Mouse (Mus musculus): ENCODE measurements around the gene Mlf2. TPM values are rescaled to one million over a fixed set of nuclear protein-coding genes. Genes with fewer than 3 reads are reported as not detected.
A peak's percentile ranks its signal among the peaks of the same experiment; 100 is the strongest.

Mlf2 gene
- polyA plus RNA-seq, 1 experiment from 2014 or later: 402 TPM

DNA sequence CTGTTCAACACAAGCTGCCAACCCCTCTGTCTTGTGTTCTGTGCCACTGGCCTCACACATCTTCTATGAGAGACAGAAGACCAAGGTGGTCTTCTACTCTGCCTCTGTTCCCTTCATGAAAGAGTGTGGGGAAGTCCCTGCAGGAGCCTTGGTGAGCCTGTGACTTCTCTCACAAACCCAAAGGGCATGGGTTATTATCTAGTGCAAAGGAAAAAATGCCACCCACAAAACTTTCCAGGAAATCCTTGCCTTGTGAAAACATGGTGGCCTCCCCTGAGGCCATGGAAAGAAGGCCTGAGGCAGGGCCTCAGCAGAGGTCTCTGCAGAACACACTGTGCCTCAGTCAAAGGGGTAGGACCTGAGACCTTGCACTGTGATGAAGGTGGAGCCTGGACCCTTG lies 29.3 kb upstream of the Mlf2 start:
- DNase-seq (ENCODE audit: low spot score): no peak
- H3K27me3 ChIP-seq (ENCODE audit: insufficient read depth, poor library complexity, severe bottlenecking): no peaks in the 10 kb centered on the region
- no peak overlapping the region for H3K27ac ChIP-seq
- H3K4me3 ChIP-seq: no peak overlapping the region
- no peaks in the 10 kb centered on the region for H3K9me3 ChIP-seq
- peaks cover 24% of the 10 kb centered on the region for H3K4me1 ChIP-seq
- H3K36me3 ChIP-seq: no peaks in the 10 kb centered on the region

DNA sequence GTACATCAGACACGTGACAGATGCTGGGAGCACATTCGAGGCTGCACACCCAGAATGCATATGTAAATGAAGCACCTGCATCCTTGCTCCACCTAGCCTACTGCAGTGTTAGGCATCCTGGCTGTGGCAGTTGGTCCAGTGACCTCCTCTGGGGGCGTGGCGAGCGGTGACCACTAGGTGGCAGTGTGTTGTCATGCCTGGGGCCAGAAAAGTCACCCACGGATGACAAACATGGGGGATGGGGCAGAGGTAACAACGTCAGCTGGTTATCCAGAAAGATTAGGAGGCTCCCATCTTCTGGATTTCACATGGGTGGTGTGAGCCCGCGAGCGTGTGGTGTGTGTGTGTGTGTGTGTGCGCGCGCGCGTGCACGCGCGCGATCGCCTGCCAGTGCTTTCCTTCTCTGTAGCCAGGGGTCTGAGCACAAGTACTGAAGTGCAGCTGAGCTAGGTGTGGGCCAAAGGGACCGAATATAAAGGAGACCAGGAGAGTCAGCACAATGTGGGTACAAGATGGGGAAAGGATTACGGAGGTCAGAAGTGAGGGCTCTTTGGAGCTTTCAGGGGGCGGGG lies 27.5 kb upstream of the Mlf2 start:
- WGBS: under 1% methylated on average over 23 of the region's 23 CpGs
- Histone ChIP-seq H3K9me3 (no peaks in the 10 kb centered on the region), H3K4me1 (peaks cover 24% of the 10 kb centered on the region), H3K27ac (peak overlapping the region; percentile 95), H3K36me3 (no peaks in the 10 kb centered on the region), H3K4me3 (peak overlapping the region; percentile 67), H3K27me3 (ENCODE audit: insufficient read depth, poor library complexity, severe bottlenecking) (peaks cover 6% of the 10 kb centered on the region)
- DNase-seq (ENCODE audit: low spot score): peak; percentile 97

DNA sequence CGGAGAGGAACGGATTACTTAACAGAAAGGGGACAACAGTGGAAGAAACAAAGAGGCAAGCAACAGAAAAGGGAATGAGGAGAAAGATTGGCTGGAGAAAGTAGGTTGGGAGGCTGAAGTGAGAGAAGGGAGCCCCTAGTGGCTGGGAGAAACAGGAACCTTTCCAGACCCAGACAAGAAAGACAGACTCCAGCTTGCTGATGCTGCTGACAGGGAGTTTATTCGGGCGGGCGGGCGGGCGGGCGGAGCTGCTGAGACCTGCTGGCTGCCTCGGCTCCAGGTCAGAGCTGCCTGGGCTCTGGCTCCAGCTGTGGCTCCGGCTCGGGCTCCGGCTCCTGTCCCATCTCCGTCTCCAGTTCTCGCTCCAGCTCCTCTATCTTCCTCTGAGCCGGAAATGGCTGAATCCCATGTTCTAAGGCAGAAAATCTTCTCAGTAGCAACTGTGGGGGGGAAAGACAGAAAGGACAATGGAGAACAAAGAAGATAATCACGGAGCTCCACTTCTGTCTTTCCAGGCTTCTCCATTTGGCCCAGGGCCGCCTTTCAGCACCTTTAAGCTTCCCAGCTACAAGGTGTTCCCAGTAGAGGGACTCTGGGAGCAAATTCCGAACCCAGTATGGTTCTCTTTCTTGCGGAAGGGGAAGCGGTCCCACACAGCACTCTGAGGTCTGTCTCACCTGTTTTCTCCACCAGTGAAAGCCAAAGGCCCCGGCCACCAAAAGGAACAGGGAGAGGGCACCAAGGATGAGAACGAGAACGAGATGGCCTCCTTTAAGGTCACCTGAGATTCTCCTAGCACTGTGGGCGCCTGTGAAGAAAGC lies 26.8 kb upstream of the Mlf2 start:
- Histone ChIP-seq H3K27me3 (ENCODE audit: insufficient read depth, poor library complexity, severe bottlenecking) (peaks cover 13% of the 10 kb centered on the region), H3K36me3 (no peaks in the 10 kb centered on the region), H3K27ac (peak overlapping the region; percentile 95), H3K4me3 (peak overlapping the region; percentile 67), H3K4me1 (peaks cover 24% of the 10 kb centered on the region), H3K9me3 (no peaks in the 10 kb centered on the region)
- DNase-seq (ENCODE audit: low spot score): peak; percentile 93
- WGBS: 6% methylated on average over 24 of the region's 24 CpGs

DNA sequence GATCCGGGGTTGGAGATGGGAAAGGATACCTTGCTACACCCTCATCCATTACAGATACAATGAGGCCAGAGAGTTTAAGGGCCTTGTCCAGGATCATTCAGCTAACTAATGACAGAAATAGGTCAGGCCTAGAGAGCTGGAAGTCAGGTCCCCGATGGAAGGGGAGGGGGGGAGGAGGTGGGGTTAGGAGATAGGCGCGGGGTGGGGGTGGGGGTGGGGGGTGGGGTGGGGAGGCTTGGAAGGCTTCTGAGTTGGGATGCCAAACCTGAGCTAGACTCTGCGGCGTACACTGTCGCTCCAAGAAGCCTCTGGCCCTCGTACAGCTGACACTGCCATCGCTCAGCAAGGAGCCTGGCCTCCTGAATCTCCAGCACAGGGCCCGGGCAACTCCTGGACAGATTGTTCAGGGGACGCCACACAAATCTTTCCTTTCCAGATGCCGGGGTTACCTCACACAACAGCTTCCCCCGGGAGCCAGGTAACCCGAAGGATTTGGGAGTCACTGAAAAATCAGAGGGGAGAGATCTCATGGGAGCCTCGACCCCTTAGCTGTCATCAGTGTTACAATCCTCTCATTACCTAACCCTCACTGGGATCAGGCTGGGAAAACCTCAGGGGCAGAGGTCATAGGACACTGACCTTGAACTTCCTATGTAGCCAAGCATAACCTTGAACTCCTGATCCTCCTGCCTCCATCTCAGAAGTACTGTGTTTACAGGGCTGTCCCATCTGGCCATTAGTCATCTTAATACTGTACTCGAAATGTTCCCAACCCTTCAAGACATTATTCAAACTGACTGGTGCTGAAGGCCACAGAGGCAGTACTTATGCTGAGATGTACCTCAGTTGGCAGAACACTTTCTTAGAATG lies 26.0 kb upstream of the Mlf2 start:
- Histone ChIP-seq H3K9me3 (no peaks in the 10 kb centered on the region), H3K27ac (peak overlapping the region; percentile 95), H3K4me1 (peaks cover 33% of the 10 kb centered on the region), H3K4me3 (peak overlapping the region; percentile 67), H3K27me3 (ENCODE audit: insufficient read depth, poor library complexity, severe bottlenecking) (peaks cover 22% of the 10 kb centered on the region), H3K36me3 (no peaks in the 10 kb centered on the region)
- DNase-seq (ENCODE audit: low spot score): no peak
- 25% methylated on average over 16 of the region's 16 CpGs for WGBS

DNA sequence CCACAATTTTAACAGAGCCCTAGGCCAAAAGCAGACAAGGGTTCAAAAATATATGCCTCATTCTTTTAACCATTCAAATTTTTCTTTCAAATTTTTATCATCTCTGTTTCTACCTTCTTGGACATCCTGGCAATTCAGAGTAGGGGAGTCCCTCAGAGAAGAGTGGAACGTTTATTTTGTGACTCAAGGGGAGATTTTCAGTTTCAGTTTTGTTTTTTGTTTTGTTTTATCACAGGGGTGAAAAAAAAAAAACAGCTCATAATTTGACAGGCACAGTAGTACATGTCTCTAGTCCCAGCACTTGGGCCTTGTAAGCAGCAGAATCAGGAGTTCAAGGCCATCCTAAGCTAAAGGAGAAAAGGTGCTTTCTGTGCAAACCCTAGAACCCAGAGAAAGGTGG lies 23.4 kb upstream of the Mlf2 start:
- H3K9me3 ChIP-seq: no peaks in the 10 kb centered on the region
- H3K36me3 ChIP-seq: no peaks in the 10 kb centered on the region
- no peak overlapping the region for H3K27ac ChIP-seq
- H3K27me3 ChIP-seq (ENCODE audit: insufficient read depth, poor library complexity, severe bottlenecking): peaks cover 36% of the 10 kb centered on the region
- H3K4me1 ChIP-seq: peaks cover 43% of the 10 kb centered on the region
- no peak for DNase-seq (ENCODE audit: low spot score)
- no peak overlapping the region for H3K4me3 ChIP-seq
- WGBS: 77% methylated on average over 1 of the region's 1 CpGs

DNA sequence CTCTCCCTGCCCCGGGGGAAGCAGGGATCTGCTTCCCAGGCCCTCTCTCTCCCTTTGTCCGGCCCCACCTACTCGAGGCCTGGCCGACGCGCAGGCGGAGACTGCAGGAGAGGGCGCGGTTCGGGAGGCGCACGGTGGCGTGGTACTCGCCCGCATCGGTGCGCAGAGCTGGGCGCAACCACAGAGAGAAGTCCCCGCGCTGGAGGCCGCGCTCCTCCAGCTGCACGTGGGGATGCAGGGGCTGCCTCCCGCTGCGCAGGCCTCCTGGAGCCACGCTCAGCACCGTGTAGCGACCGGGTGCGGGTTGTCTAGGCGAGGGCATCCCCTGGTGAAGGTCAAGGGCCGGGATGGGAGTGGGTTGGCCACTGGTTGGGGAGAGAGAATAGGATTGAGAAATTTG lies 21.2 kb upstream of the Mlf2 start:
- WGBS: 3% methylated on average over 32 of the region's 32 CpGs
- Histone ChIP-seq H3K4me3 (peak overlapping the region; percentile 53), H3K27me3 (ENCODE audit: insufficient read depth, poor library complexity, severe bottlenecking) (peaks cover 44% of the 10 kb centered on the region), H3K27ac (peak overlapping the region; percentile 86), H3K9me3 (no peaks in the 10 kb centered on the region), H3K36me3 (peaks cover 21% of the 10 kb centered on the region), H3K4me1 (peaks cover 49% of the 10 kb centered on the region)
- no peak for DNase-seq (ENCODE audit: low spot score)

DNA sequence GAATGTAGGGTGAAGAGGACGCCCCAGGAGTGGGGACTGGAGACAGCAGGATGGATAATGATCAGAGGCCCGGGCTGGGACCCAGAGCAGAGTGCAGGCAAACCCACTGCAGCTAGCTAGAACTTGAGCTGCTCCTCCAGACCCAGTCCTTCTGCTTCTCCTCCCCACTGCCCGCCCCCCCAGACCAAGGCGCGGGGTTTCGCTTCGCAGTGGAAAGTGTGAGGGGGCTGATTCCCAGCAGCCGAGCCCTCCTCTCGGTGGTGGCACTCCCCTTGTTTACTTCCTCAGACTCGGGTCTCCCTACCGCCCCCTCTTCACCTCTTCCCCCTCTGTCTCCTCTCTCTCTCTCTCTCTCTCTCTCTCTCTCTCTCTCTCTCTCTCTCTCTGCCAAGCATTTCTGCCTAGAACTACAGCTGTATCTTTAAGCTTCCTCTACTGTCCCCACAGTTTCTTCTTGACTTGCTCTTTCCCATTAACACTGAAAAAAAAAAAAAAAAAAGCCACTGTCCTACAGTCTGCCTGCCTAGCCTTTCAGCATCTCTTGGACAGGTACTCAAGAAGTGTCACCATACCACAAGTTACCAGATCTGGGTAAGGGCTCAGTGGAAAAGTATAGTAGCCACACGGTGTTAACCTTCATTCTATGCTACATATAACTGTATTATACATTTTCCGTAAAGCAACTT lies 19.5 kb upstream of the Mlf2 start, which contains the start of gene Lag3:
Gene Lag3 (minus strand): TSS at position 173 of the 686 bp plus-strand sequence.
- DNase-seq (ENCODE audit: low spot score): no peak
- H3K4me1 ChIP-seq: peaks cover 59% of the 10 kb centered on the region
- H3K4me3 ChIP-seq: peak within 1 kb of the TSS; percentile 32
- H3K9me3 ChIP-seq: no peaks in the 10 kb centered on the region
- 15% methylated on average over 13 of the region's 13 CpGs for WGBS
- H3K27ac ChIP-seq: peak within 1 kb of the TSS; percentile 86
- H3K27me3 ChIP-seq (ENCODE audit: insufficient read depth, poor library complexity, severe bottlenecking): peaks cover 44% of the 10 kb centered on the region
- peaks cover 24% of the 10 kb centered on the region for H3K36me3 ChIP-seq

DNA sequence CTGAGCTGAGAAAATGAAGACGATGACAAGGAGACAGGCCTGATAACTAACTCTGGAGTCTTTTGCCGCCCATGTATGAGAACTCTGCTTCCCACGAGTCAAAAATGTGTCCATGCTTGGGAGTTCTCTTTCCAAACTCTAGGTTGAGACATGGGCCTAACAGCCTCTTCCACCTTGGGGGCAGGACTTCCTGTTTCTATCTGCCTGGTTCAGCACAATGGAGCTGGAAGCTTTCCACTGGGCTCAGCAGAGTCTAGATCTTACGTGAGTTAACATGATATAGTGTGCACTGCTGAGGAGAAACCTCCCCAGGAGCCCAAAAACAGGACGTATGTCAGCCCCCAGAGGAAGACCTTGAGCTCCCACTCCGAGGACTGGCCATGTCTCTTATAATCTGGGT lies 18.0 kb upstream of the Mlf2 start:
- H3K4me3 ChIP-seq: no peak overlapping the region
- no peak overlapping the region for H3K27ac ChIP-seq
- peaks cover 24% of the 10 kb centered on the region for H3K36me3 ChIP-seq
- no peaks in the 10 kb centered on the region for H3K9me3 ChIP-seq
- no peak for DNase-seq (ENCODE audit: low spot score)
- peaks cover 67% of the 10 kb centered on the region for H3K4me1 ChIP-seq
- H3K27me3 ChIP-seq (ENCODE audit: insufficient read depth, poor library complexity, severe bottlenecking): peaks cover 42% of the 10 kb centered on the region
- 65% methylated on average over 6 of the region's 6 CpGs for WGBS

DNA sequence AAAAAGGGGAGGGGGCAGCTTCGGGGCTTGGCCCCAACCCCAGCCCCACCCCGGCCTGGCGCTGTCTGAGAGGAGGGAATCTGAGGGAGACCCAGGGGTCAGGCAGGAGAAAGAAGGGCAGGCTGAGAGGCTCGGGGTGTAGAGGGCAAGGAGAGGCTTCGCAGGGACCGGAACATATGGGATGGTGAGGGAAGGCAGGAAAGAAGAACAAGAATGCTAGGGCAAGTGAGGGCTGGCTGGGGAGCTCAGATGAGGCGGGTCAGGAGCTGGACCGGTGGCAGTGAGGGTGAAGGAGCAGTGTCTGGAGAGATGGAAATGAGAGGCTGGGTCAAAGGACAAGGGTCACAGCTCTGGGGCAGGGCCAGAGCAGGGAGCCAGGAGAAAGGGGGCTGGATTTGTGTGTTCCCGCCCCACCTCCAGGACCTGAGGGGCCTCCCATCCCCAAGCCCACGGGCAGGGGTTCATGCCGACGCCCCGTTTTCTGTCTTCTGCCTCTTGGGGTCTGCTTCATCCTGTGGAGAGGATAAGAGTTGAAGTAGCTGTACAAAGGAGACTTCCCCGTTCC lies 17.4 kb upstream of the Mlf2 start:
- Histone ChIP-seq H3K4me1 (peaks cover 73% of the 10 kb centered on the region), H3K4me3 (no peak overlapping the region), H3K36me3 (peaks cover 24% of the 10 kb centered on the region), H3K27ac (peak overlapping the region; percentile 7; the same call in 1 of the 2 replicates), H3K27me3 (ENCODE audit: insufficient read depth, poor library complexity, severe bottlenecking) (peaks cover 36% of the 10 kb centered on the region), H3K9me3 (no peaks in the 10 kb centered on the region)
- WGBS: 72% methylated on average over 14 of the region's 14 CpGs
- DNase-seq (ENCODE audit: low spot score): no peak

DNA sequence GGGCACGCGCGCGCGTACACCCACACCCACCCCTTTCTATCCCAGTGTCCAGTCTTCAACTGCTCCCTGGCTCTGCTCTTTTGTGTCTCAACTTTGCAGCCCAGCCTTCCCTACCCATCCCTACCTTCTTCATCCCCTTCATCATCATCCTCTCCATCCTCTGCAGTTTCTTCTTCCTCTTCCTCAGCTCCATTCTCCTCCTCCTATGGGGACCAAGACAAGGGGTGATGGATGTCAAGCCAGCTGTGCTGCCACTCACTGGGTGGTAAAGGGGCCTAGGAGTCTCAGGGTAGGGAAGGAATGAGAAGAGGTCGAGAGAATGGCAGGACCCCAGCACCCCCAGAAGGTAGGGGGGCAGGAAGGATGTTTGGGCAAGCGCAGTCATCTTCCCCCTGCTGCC lies 16.7 kb upstream of the Mlf2 start:
- Histone ChIP-seq H3K27me3 (ENCODE audit: insufficient read depth, poor library complexity, severe bottlenecking) (peaks cover 29% of the 10 kb centered on the region), H3K4me1 (peaks cover 79% of the 10 kb centered on the region)

DNA sequence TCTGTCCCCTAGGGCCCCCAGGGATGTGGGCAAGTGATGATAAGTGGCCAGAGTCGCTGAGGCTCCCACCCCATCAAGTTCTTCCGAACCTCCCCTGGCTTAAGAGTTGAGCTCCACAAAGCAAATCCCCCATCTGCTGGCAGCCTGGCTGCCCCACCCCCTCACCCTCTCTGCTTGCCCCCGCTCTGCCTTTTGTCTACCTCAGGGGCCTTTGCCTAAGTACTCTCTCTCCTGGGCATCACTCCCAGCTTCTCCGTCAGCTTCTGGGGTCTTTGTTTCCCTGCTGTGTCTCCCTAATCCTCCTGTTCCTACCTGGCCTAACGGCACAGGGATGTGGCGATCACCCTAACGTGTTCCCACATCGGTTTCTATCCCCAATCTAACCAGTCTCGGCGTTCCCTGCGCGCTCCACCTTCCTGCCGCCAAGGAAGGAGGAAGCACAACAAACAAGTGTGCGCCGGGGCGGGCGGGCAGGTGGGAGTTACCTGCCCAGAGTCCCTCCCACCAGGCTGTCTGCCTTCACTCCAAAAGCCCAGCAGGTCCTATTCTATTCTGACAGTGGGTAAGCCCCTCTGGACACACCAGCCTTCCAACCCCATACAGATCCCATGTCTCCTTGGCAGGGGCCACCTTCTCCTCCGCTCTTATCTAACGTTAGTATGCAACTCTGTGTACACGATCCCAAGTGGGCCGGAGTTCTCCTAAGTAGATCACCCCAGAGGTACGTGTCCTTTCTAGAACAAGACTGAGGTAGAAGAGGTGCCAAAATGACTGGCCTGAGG lies 15.8 kb upstream of the Mlf2 start:
- peaks cover 24% of the 10 kb centered on the region for H3K36me3 ChIP-seq
- DNase-seq (ENCODE audit: low spot score): no peak
- 17% methylated on average over 22 of the region's 22 CpGs for WGBS
- H3K27ac ChIP-seq: peak overlapping the region; percentile 99
- H3K4me3 ChIP-seq: peak overlapping the region; percentile 97
- peaks cover 21% of the 10 kb centered on the region for H3K27me3 ChIP-seq (ENCODE audit: insufficient read depth, poor library complexity, severe bottlenecking)
- H3K4me1 ChIP-seq: peaks cover 77% of the 10 kb centered on the region
- H3K9me3 ChIP-seq: no peaks in the 10 kb centered on the region

More for the DNA sequence above, 16.7 kb upstream of the Mlf2 start:
- peaks cover 24% of the 10 kb centered on the region for H3K36me3 ChIP-seq
- no peak overlapping the region for H3K4me3 ChIP-seq
- H3K27ac ChIP-seq: 0 out of 2 replicates have a peak overlapping the region, but pooled peaks have one; percentile 7
- 83% methylated on average over 7 of the region's 7 CpGs for WGBS
- H3K9me3 ChIP-seq: no peaks in the 10 kb centered on the region
- no peak for DNase-seq (ENCODE audit: low spot score)
